Mouse (Mus musculus): Measurements from ENCODE around the gene Olfr215. TPM values are rescaled to one million over a fixed set of nuclear protein-coding genes. Genes with fewer than 3 reads are reported as not detected.
"Not testable (repeated sequence)": the region's sequence is repeated elsewhere in the genome, so short reads cannot be mapped to it uniquely, and the experiment has no call there.

The Olfr215 gene
- polyA plus RNA-seq, 1 experiment from 2014 or later: not detected

DNA sequence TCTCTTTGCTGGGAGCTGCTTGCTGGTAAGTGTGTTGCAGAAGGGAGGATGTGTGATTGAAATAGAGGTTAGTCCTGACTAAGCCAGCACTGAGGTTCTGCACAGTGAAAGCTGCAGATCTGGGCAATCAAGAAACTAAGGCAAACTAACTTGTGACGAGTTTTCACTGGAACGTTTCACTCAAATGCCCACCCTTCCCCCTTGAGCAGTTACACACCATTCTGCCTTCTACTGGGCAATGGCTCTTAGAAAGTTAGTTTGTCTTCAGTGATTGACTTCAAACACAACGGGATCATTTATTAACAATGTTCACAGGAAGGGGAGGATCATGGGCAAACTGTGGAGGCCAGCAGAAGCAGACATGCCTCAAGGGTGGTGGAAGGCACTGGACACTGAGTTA lies 29.0 kb downstream of the Olfr215 start:
- H3K4me3 ChIP-seq (replicated peaks): no peak overlapping the region
- no peaks in the 10 kb centered on the region for H3K9me3 ChIP-seq (replicated peaks)
- ATAC-seq (ENCODE audit: low FRiP score): no peak
- H3K9ac ChIP-seq (replicated peaks): no peak overlapping the region
- H3K4me2 ChIP-seq: no peak overlapping the region
- no peak overlapping the region for H3K27ac ChIP-seq (replicated peaks)
- no peaks in the 10 kb centered on the region for H3K4me1 ChIP-seq
- H3K36me3 ChIP-seq: no peaks in the 10 kb centered on the region
- WGBS: 76% methylated on average over 3 of the region's 3 CpGs
- H3K27me3 ChIP-seq (replicated peaks): no peaks in the 10 kb centered on the region

DNA sequence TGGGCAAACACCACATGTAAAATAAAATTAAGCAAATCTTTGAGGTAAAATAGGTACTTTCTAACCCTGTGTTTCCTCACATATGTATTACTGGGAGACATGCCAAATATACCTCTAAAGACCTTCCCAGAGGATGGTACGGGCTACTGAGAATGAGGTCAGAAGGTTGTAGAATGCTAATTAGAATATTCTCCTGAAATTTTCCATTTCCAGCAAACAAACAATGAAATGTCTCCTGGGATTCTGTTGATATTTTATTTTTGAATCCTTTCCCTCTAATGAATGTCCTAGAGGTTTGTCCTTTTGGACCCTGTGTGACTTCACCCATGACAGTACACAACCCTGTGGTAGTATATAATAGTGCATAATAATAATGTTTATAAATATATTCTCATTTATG lies 30.1 kb downstream of the Olfr215 start, which contains the start of gene Olfr214:
Gene Olfr214 (plus strand): TSS at position 301 of the 400 bp plus-strand sequence.
- Histone ChIP-seq H3K4me1 (no peaks in the 10 kb centered on the region), H3K4me3 (replicated peaks) (no peak within 1 kb of the TSS), H3K9ac (replicated peaks) (no peak within 1 kb of the TSS), H3K27me3 (replicated peaks) (no peaks in the 10 kb centered on the region), H3K9me3 (replicated peaks) (no peaks in the 10 kb centered on the region), H3K27ac (replicated peaks) (no peak within 1 kb of the TSS), H3K4me2 (no peak within 1 kb of the TSS), H3K36me3 (no peaks in the 10 kb centered on the region)
- no peak for ATAC-seq (ENCODE audit: low FRiP score)
- 76% methylated on average over 1 of the region's 1 CpGs for WGBS

DNA sequence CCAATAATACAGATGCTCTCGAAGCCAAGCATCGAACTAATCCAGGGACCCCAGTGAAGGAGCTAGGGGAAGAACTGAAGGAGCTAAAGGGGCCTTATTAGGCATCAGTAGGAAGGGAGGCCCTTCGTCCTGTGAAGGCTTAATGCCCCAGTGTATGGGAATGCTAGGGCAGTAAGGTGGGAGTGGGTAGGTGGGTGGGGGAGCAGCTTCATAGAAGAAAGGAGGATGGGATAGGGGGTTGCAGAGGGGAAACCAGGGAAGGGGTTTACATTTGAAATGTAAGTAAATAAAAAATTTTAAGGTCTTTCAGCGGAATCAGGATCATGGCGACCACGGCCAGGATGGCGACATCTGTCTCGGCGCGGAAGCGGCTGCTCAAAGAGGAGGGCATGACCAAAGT lies 33.2 kb downstream of the Olfr215 start, which contains the start of gene Gm5580:
Gene Gm5580 (plus strand): TSS at position 301 of the 400 bp plus-strand sequence.
- 95% methylated on average over 11 of the region's 11 CpGs for WGBS

DNA sequence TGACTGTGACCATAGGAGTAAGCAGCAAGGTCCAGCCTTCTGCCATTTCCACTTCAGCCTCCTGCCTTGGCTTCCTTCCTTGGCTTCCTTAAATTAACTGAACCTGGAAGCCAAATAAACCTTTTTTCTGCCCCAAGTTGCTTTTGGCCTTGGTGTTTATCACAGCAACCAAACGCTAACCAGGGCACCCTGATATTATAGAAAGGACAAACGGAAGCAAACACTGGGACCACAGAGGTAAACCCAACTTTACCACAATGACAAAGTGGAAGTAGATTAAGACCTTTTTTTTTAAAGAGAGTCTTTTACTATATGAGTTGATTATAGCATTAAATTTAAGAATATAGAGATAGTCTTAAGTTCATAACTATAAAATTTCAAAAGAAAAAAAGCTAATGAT lies 41.5 kb downstream of the Olfr215 start:
- H3K27me3 ChIP-seq (replicated peaks): no peaks in the 10 kb centered on the region
- no peak overlapping the region for H3K4me3 ChIP-seq (replicated peaks)
- H3K4me1 ChIP-seq: no peaks in the 10 kb centered on the region
- H3K9me3 ChIP-seq (replicated peaks): no peaks in the 10 kb centered on the region
- H3K36me3 ChIP-seq: no peaks in the 10 kb centered on the region
- no peak overlapping the region for H3K27ac ChIP-seq (replicated peaks)
- H3K4me2 ChIP-seq: no peak overlapping the region
- no peak overlapping the region for H3K9ac ChIP-seq (replicated peaks)
- ATAC-seq (ENCODE audit: low FRiP score): no peak
- WGBS: 94% methylated on average over 2 of the region's 2 CpGs

More for the DNA sequence above, 33.2 kb downstream of the Olfr215 start, which contains the start of gene Gm5580:
- not testable (repeated sequence) for H3K9me3 ChIP-seq (replicated peaks); H3K27ac ChIP-seq (replicated peaks); H3K36me3 ChIP-seq; H3K27me3 ChIP-seq (replicated peaks); H3K9ac ChIP-seq (replicated peaks); ATAC-seq (ENCODE audit: low FRiP score); H3K4me3 ChIP-seq (replicated peaks); H3K4me1 ChIP-seq; H3K4me2 ChIP-seq

DNA sequence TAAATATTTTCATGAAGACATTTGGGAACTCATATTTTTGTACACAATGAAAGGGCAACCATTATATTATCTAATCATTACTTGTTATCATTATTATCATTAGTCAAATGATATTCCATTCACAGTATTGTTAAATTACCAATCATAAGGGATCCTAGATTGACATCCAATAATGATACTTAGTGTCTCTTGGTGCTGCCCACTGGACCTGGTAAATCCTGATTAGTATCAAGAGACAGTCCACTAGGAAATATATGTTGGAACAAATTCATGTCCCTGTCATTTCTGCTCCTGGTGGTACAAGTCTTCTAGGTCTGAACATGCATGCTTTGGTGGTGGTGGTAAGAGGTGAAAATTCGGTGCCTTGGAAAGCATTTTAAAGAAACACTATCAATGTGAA lies 45.8 kb downstream of the Olfr215 start, which contains the start of gene Olfr213:
Gene Olfr213 (plus strand): TSS at position 301 of the 400 bp plus-strand sequence.
- WGBS: 92% methylated on average over 1 of the region's 1 CpGs
- no peak within 1 kb of the TSS for H3K9ac ChIP-seq (replicated peaks)
- no peaks in the 10 kb centered on the region for H3K4me1 ChIP-seq
- H3K4me2 ChIP-seq: no peak within 1 kb of the TSS
- no peak within 1 kb of the TSS for H3K27ac ChIP-seq (replicated peaks)
- H3K4me3 ChIP-seq (replicated peaks): no peak within 1 kb of the TSS
- no peaks in the 10 kb centered on the region for H3K36me3 ChIP-seq
- no peaks in the 10 kb centered on the region for H3K27me3 ChIP-seq (replicated peaks)
- no peak for ATAC-seq (ENCODE audit: low FRiP score)
- H3K9me3 ChIP-seq (replicated peaks): no peaks in the 10 kb centered on the region

Other genes with a start within 250 kb of the Olfr215 start
- gene March8, start 246.2 kb downstream of the Olfr215 start, polyA plus RNA-seq (2015; fragmentation: Nextera tagmentation; extraction: Ambion mirVana): 47.7 and 56.0 TPM in 2 replicates
- gene Alox5, start 123.0 kb downstream of the Olfr215 start, polyA plus RNA-seq (2015; fragmentation: Nextera tagmentation; extraction: Ambion mirVana): 0.82 and 0.95 TPM in 2 replicates
- gene Olfr211, start 95.1 kb downstream of the Olfr215 start, polyA plus RNA-seq (2015; fragmentation: Nextera tagmentation; extraction: Ambion mirVana): not detected in 2 replicates
- gene Olfr212, start 77.7 kb downstream of the Olfr215 start, polyA plus RNA-seq (2015; fragmentation: Nextera tagmentation; extraction: Ambion mirVana): not detected in 2 replicates
- gene Olfr213, start 45.7 kb downstream of the Olfr215 start, polyA plus RNA-seq (2015; fragmentation: Nextera tagmentation; extraction: Ambion mirVana): not detected in 2 replicates
- 0.31 TPM in 2 replicates for gene Gm5580, start 33.1 kb downstream of the Olfr215 start, polyA plus RNA-seq (2015; fragmentation: Nextera tagmentation; extraction: Ambion mirVana)
- not detected in 2 replicates for gene Olfr214, start 30.0 kb downstream of the Olfr215 start, polyA plus RNA-seq (2015; fragmentation: Nextera tagmentation; extraction: Ambion mirVana)
- 108 and 122 TPM in 2 replicates for gene Zfp422, start 44.8 kb upstream of the Olfr215 start, polyA plus RNA-seq (2015; fragmentation: Nextera tagmentation; extraction: Ambion mirVana)
- gene Depp1, start 66.4 kb upstream of the Olfr215 start, polyA plus RNA-seq (2015; fragmentation: Nextera tagmentation; extraction: Ambion mirVana): 16.5 and 16.9 TPM in 2 replicates
- gene Rassf4, start 89.8 kb upstream of the Olfr215 start, polyA plus RNA-seq (2015; fragmentation: Nextera tagmentation; extraction: Ambion mirVana): 29.0 and 32.5 TPM in 2 replicates
- gene Tmem72, start 132.7 kb upstream of the Olfr215 start, polyA plus RNA-seq (2015; fragmentation: Nextera tagmentation; extraction: Ambion mirVana): 1.1 and 1.5 TPM in 2 replicates